Mouse (Mus musculus): ENCODE measurements around the gene Capn15. TPM values are rescaled to one million over a fixed set of nuclear protein-coding genes. Genes with fewer than 3 reads are reported as not detected.

The Capn15 gene
- total and polyA plus RNA-seq, 3 experiments: 2.1 to 11.5 (median 6.0) TPM

- TF ChIP-seq GABPA (IDR thresholded peaks at IDR 0.05; ENCODE audit: insufficient replicate concordance, low read depth, low read length): no peak
- no peak for TF ChIP-seq UBTF (IDR thresholded peaks at IDR 0.05; ENCODE audit: low read depth, low read length)
- no peak for TF ChIP-seq NRF1 (IDR thresholded peaks at IDR 0.05; ENCODE audit: low read depth, low read length)
- TF ChIP-seq MXI1 (IDR thresholded peaks at IDR 0.05; ENCODE audit: low read depth, low read length): no peak
- no peak for TF ChIP-seq CHD1 (IDR thresholded peaks at IDR 0.05; ENCODE audit: low read depth, low read length)
- TF ChIP-seq RCOR1 (conservative IDR thresholded peaks at IDR 0.05; ENCODE audit: low read depth, low read length): no peak
- TF ChIP-seq MEF2A (IDR thresholded peaks at IDR 0.05; ENCODE audit: borderline replicate concordance, low read depth, low read length): no peak
- TF ChIP-seq CHD2 (IDR thresholded peaks at IDR 0.05; ENCODE audit: low read length): no peak
- no peak for TF ChIP-seq RAD21 (IDR thresholded peaks at IDR 0.05; ENCODE audit: low read depth, low read length)
- TF ChIP-seq E2F4 (IDR thresholded peaks at IDR 0.05; ENCODE audit: insufficient replicate concordance, low read depth, low read length): no peak
- TF ChIP-seq MAZ (IDR thresholded peaks at IDR 0.05; ENCODE audit: low read depth, low read length): no peak
- no peak for TF ChIP-seq BHLHE40 (IDR thresholded peaks at IDR 0.05; ENCODE audit: low read depth, low read length)
- TF ChIP-seq ZKSCAN1 (IDR thresholded peaks at IDR 0.05; ENCODE audit: borderline replicate concordance, low read depth, low read length): no peak
- no peak overlapping the region for H3K4me3 ChIP-seq (replicated peaks in 1 of 3; ENCODE audit: low read depth in 2 of 3, low read length in 2 of 3, poor library complexity in 1 of 3)
- in situ Hi-C loops (cut with MboI; ENCODE audit: low pct_ligation_motif_present, low pct_unique_long_range_greater_than_20kb, low sequenced_read_pairs): no loop called here
- no peak overlapping the region for H3K4me2 ChIP-seq (ENCODE audit: insufficient read depth, low read depth, poor library complexity, severe bottlenecking)
- H3K9me3 ChIP-seq (replicated peaks; ENCODE audit: low read length): no peaks in the 10 kb centered on the region
- H3K27me3 ChIP-seq (replicated peaks): no peaks in the 10 kb centered on the region
- peaks cover 0 to 5% of the 10 kb centered on the region in 2 experiments; a peak in 1 of 4 replicates for H3K4me1 ChIP-seq (ENCODE audit: control insufficient read depth in 1 of 2, insufficient read depth in 2 of 2)
- H3K27ac ChIP-seq (ENCODE audit: insufficient read depth, low read depth): no peak overlapping the region
- no peaks in the 10 kb centered on the region for H3K79me2 ChIP-seq (replicated peaks; ENCODE audit: control insufficient read depth, extremely low read depth, insufficient read depth, poor library complexity, severe bottlenecking)
- dilution Hi-C loops (cut with MboI; ENCODE audit: extremely low pct_ligation_motif_present, extremely low pct_unique_long_range_greater_than_20kb, low sequenced_read_pairs): no loop called here
- DNase-seq (ENCODE audit: extremely low read depth): no peak
- H3K36me3 ChIP-seq (replicated peaks in 1 of 2; ENCODE audit: control insufficient read depth in 1 of 2, insufficient read depth in 1 of 2, low read length in 1 of 2): peaks cover 29 to 79% of the 10 kb centered on the region in 2 experiments
- no peak overlapping the region for H3K9ac ChIP-seq (ENCODE audit: insufficient read depth, low read depth)
Observed at GRCm38 (mm10) chr17:25959630-25960467, 25.7 kb downstream of the Capn15 start.

GRCm38 (mm10) chr17:25958771-25959494 is 26.7 kb downstream of the Capn15 start:
- no peaks in the 10 kb centered on the region for H3K9me3 ChIP-seq (replicated peaks; ENCODE audit: low read length)
- no peak overlapping the region for H3K4me2 ChIP-seq (ENCODE audit: insufficient read depth, low read depth, poor library complexity, severe bottlenecking)
- DNase-seq (ENCODE audit: extremely low read depth): no peak
- in situ Hi-C loops (cut with MboI; ENCODE audit: low pct_ligation_motif_present, low pct_unique_long_range_greater_than_20kb, low sequenced_read_pairs): no loop called here
- peaks cover 0 to 5% of the 10 kb centered on the region in 2 experiments; a peak in 1 of 4 replicates for H3K4me1 ChIP-seq (ENCODE audit: control insufficient read depth in 1 of 2, insufficient read depth in 2 of 2)
- dilution Hi-C loops (cut with MboI; ENCODE audit: extremely low pct_ligation_motif_present, extremely low pct_unique_long_range_greater_than_20kb, low sequenced_read_pairs): no loop called here
- TF ChIP-seq E2F4 (IDR thresholded peaks at IDR 0.05; ENCODE audit: insufficient replicate concordance, low read depth, low read length): no peak
- TF ChIP-seq SMC3 (IDR thresholded peaks at IDR 0.05; ENCODE audit: low read depth, low read length): no peak
- no peak for TF ChIP-seq POLR2A (IDR thresholded peaks at IDR 0.05; ENCODE audit: low read depth, low read length)
- no peak for TF ChIP-seq NELFE (IDR thresholded peaks at IDR 0.05; ENCODE audit: low read depth, low read length)
- TF ChIP-seq MAFK (IDR thresholded peaks at IDR 0.05; ENCODE audit: insufficient replicate concordance, low read length): no peak
- no peak for TF ChIP-seq MXI1 (IDR thresholded peaks at IDR 0.05; ENCODE audit: low read depth, low read length)
- TF ChIP-seq BHLHE40 (IDR thresholded peaks at IDR 0.05; ENCODE audit: low read depth, low read length): no peak
- TF ChIP-seq UBTF (IDR thresholded peaks at IDR 0.05; ENCODE audit: low read depth, low read length): no peak
- TF ChIP-seq JUN (IDR thresholded peaks at IDR 0.05; ENCODE audit: insufficient read depth, low read depth, low read length): no peak
- TF ChIP-seq KAT2A (IDR thresholded peaks at IDR 0.05; ENCODE audit: insufficient replicate concordance, low read length): no peak
- TF ChIP-seq PAX5 (IDR thresholded peaks at IDR 0.05; ENCODE audit: low read length): no peak
- no peak for TF ChIP-seq EP300 (IDR thresholded peaks at IDR 0.05; ENCODE audit: low read length)
- no peak for TF ChIP-seq CTCF (conservative IDR thresholded peaks at IDR 0.05 in 1 of 2, IDR thresholded peaks at IDR 0.05 in 1 of 2; ENCODE audit: low read depth in 2 of 2, low read length in 2 of 2)
- no peak for TF ChIP-seq ZMIZ1 (IDR thresholded peaks at IDR 0.05; ENCODE audit: low read depth, low read length)
- no peak overlapping the region for H3K4me3 ChIP-seq (replicated peaks in 1 of 3; ENCODE audit: low read depth in 2 of 3, low read length in 2 of 3, poor library complexity in 1 of 3)
- H3K27me3 ChIP-seq (replicated peaks): no peaks in the 10 kb centered on the region
- H3K9ac ChIP-seq (ENCODE audit: insufficient read depth, low read depth): no peak overlapping the region
- H3K79me2 ChIP-seq (replicated peaks; ENCODE audit: control insufficient read depth, extremely low read depth, insufficient read depth, poor library complexity, severe bottlenecking): no peaks in the 10 kb centered on the region
- H3K36me3 ChIP-seq (replicated peaks in 1 of 2; ENCODE audit: control insufficient read depth in 1 of 2, insufficient read depth in 1 of 2, low read length in 1 of 2): peaks cover 24 to 70% of the 10 kb centered on the region in 2 experiments
- H3K27ac ChIP-seq (ENCODE audit: insufficient read depth, low read depth): no peak overlapping the region

Measured in CH12.LX (cell line).